Mouse (Mus musculus) limb, embryonic 14.5 days (tissue): Measurements from ENCODE around the gene Ube4b. TPM values are rescaled to one million over a fixed set of nuclear protein-coding genes. Genes with fewer than 3 reads are reported as not detected.

Experiments
- ATAC-seq: fragments of 200-750 bp; cut with Nextera tagmentation; 2 replicates; pipeline ENCODE4 v1.8.0; 2017; ENCODE audit warnings: low read depth, moderate number of reproducible peaks, moderate TSS enrichment; ENCODE audit not compliant: low FRiP score
- DNase-seq: peaks from one replicate; pipeline ENCODE4 v3.0.0-alpha.2; 2015; ENCODE audit warnings: low spot score
- H3K27ac ChIP-seq: fragments of 300-500 bp; sonication (generic); replicated peaks from 2 replicates; pipeline ENCODE4 v1.5.1; 2014; ENCODE audit warnings: low read depth, mild to moderate bottlenecking, low read length, moderate library complexity, mixed read lengths
- H3K27me3 ChIP-seq: fragments of 300-500 bp; sonication (generic); 2 replicates; pipeline ENCODE4 v1.6.1; 2014; ENCODE audit warnings: low read length, mixed read lengths; ENCODE audit not compliant: control insufficient read depth, insufficient read depth
- H3K36me3 ChIP-seq: fragments of 300-500 bp; sonication (generic); 2 replicates; pipeline ENCODE4 v1.6.1; 2014; ENCODE audit warnings: mild to moderate bottlenecking, low read length, moderate library complexity, mixed read lengths; ENCODE audit not compliant: control insufficient read depth, insufficient read depth
- H3K4me1 ChIP-seq: fragments of 300-500 bp; sonication (generic); 2 replicates; pipeline ENCODE4 v1.6.1; 2014; ENCODE audit warnings: antibody characterized with exemption, low read length, mixed read lengths; ENCODE audit not compliant: control insufficient read depth, insufficient read depth
- H3K4me2 ChIP-seq: fragments of 300-500 bp; sonication (generic); replicated peaks from 2 replicates; pipeline ENCODE4 v1.6.1; 2014; ENCODE audit warnings: low read depth, mild to moderate bottlenecking, low read length, moderate library complexity; ENCODE audit not compliant: severe bottlenecking
- H3K4me3 ChIP-seq: fragments of 300-500 bp; sonication (generic); replicated peaks from 2 replicates; pipeline ENCODE4 v1.5.1; 2014; ENCODE audit warnings: low read length
- H3K9ac ChIP-seq: fragments of 300-500 bp; sonication (generic); 2 replicates; pipeline ENCODE4 v1.6.1; 2014; ENCODE audit warnings: mild to moderate bottlenecking, low read depth, low read length, moderate library complexity; ENCODE audit not compliant: severe bottlenecking
- H3K9me3 ChIP-seq: fragments of 300-500 bp; sonication (generic); 2 replicates; pipeline ENCODE4 v1.6.1; 2016; ENCODE audit warnings: low read length; ENCODE audit not compliant: control insufficient read depth
- POLR2A ChIP-seq: fragments of 200-500 bp; IDR thresholded peaks from 2 replicates; pipeline ENCODE4 v1.8.0; 2012; ENCODE audit warnings: inconsistent platforms, mild to moderate bottlenecking, moderate library complexity, borderline replicate concordance; ENCODE audit not compliant: insufficient read depth, insufficient read length; ENCODE audit errors: extremely low read depth
- WGBS: fragments of 180-500 bp; shearing (Covaris S2); extraction: QIAGEN DNeasy Blood & Tissue Kit; methylation state at CpG from one replicate; pipeline ENCODE4 v1.1.7; 2014; 5-methylcytosine and 5-hydroxymethylcytosine counted together
- polyA plus RNA-seq, 2 experiments: library from polyadenylated mRNA; depleted of rRNA in 1 of 2; stranded (reverse) in 1 of 2; unstranded in 1 of 2; fragments of >200 nt; fragmentation: Nextera tagmentation in 1 of 2; extraction: Ambion mirVana in 1 of 2; gene quantifications; 2 replicates each; pipeline versions ENCODE4 v1.2.1 to v1.2.3; 2012 to 2014

Ube4b gene
- polyA plus RNA-seq, 2 experiments: 39.8 to 82.1 TPM

- 73% methylated on average over 12 of the region's 12 CpGs for WGBS
- ATAC-seq: no peak
- no peak for TF ChIP-seq POLR2A
- Histone ChIP-seq H3K4me3 (no peak overlapping the region), H3K27me3 (no peaks in the 10 kb centered on the region), H3K9me3 (no peaks in the 10 kb centered on the region), H3K4me1 (peaks cover 31% of the 10 kb centered on the region), H3K4me2 (no peak overlapping the region), H3K36me3 (peaks cover 18% of the 10 kb centered on the region), H3K27ac (no peak overlapping the region), H3K9ac (no peak overlapping the region)
- DNase-seq: no peak
Observed at GRCm38 (mm10) chr4:149400878-149401590, 25.5 kb downstream of the Ube4b start.

GRCm38 (mm10) chr4:149399331-149399910 lies 27.1 kb downstream of the Ube4b start:
- no peak overlapping the region for H3K27ac ChIP-seq

GRCm38 (mm10) chr4:149398181-149398735 lies 28.3 kb downstream of the Ube4b start:
- Histone ChIP-seq H3K4me3 (no peak overlapping the region), H3K4me2 (no peak overlapping the region), H3K27me3 (no peaks in the 10 kb centered on the region), H3K9me3 (no peaks in the 10 kb centered on the region), H3K36me3 (peaks cover 19% of the 10 kb centered on the region), H3K27ac (no peak overlapping the region), H3K4me1 (peaks cover 30% of the 10 kb centered on the region), H3K9ac (no peak overlapping the region)
- TF ChIP-seq POLR2A: no peak
- ATAC-seq: no peak
- 91% methylated on average over 9 of the region's 9 CpGs for WGBS
- DNase-seq: no peak

More at GRCm38 (mm10) chr4:149399331-149399910, 27.1 kb downstream of the Ube4b start:
- no peak overlapping the region for H3K4me3 ChIP-seq
- H3K9me3 ChIP-seq: no peaks in the 10 kb centered on the region
- no peak for ATAC-seq
- WGBS: 70% methylated on average over 4 of the region's 4 CpGs
- H3K4me1 ChIP-seq: peaks cover 35% of the 10 kb centered on the region
- TF ChIP-seq POLR2A: no peak
- H3K4me2 ChIP-seq: no peak overlapping the region
- no peak overlapping the region for H3K9ac ChIP-seq
- peaks cover 18% of the 10 kb centered on the region for H3K36me3 ChIP-seq
- no peak for DNase-seq
- H3K27me3 ChIP-seq: no peaks in the 10 kb centered on the region

- ATAC-seq (no peak), DNase-seq (no peak)
- H3K4me2 ChIP-seq: no peak overlapping the region
- 44% methylated on average over 21 of the region's 21 CpGs for WGBS
- no peak overlapping the region for H3K9ac ChIP-seq
- no peaks in the 10 kb centered on the region for H3K27me3 ChIP-seq
- TF ChIP-seq POLR2A: no peak
- peaks cover 18% of the 10 kb centered on the region; the same call in 1 of the 2 replicates for H3K4me1 ChIP-seq
- no peaks in the 10 kb centered on the region for H3K9me3 ChIP-seq
- no peak overlapping the region for H3K4me3 ChIP-seq
- H3K36me3 ChIP-seq: peaks cover 31% of the 10 kb centered on the region
- H3K27ac ChIP-seq: peak overlapping the region; percentile 44; the same call in 1 of the 2 replicates
Observed at GRCm38 (mm10) chr4:149396433-149397306, 29.9 kb downstream of the Ube4b start.

GRCm38 (mm10) chr4:149395581-149395980 lies 31.0 kb downstream of the Ube4b start:
- ATAC-seq (peak; percentile 85), DNase-seq (peak; percentile 74)
- Histone ChIP-seq H3K27ac (0 out of 2 replicates have a peak overlapping the region, but pooled peaks have one; percentile 28), H3K9me3 (no peaks in the 10 kb centered on the region), H3K9ac (no peak overlapping the region), H3K4me3 (no peak overlapping the region), H3K36me3 (peaks cover 36% of the 10 kb centered on the region), H3K27me3 (no peaks in the 10 kb centered on the region), H3K4me1 (peaks cover 18% of the 10 kb centered on the region; the same call in 1 of the 2 replicates), H3K4me2 (no peak overlapping the region)
- TF ChIP-seq POLR2A: no peak
- 37% methylated on average over 6 of the region's 6 CpGs for WGBS
